Mouse (Mus musculus): Measurements from ENCODE around the gene Lctl. TPM values are rescaled to one million over a fixed set of nuclear protein-coding genes. Genes with fewer than 3 reads are reported as not detected.
"Not testable (repeated sequence)": the region's sequence is repeated elsewhere in the genome, so short reads cannot be mapped to it uniquely, and the experiment has no call there.

Gene Lctl
- total and polyA plus RNA-seq, 2 experiments from 2014 or later, result not detected

DNA sequence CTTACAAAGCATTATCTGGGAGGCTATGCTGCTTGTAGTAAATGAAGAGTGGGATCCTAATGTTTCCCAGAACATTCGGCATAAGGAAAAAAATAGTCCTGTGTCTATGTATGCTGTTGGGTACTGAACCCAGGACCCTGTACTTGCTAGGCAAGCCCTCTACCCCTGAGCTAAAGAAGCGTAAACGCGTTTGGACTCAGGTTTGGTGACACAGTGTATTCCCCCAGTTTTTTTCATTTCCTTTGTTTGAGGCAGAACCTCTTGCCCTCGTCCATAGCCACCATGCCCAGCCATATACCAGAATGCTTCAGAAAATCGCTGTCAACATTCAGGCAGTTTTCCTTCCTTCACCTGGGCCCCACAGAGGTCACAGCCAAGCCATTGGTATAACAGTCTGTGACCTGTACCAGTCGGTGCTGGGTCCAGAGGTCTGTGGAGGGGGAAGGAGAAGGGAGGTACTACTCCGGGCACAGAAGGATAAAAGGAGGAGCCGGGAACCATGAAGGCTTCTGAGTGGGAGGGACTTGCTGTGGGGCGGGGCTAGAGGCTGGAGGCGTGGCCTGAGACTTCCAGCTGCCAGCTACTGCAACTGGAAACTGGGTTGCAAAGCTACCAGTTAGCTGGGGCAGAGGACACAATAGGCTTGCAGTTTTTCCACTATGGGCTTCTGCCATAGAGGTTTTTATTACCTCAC is 3.8 kb downstream of the Lctl start:
- no peaks in the 10 kb centered on the region for H3K27me3 ChIP-seq (ENCODE audit: insufficient read depth, low read length)
- H3K27ac ChIP-seq (ENCODE audit: low read depth, low read length), result no peak overlapping the region
- no peak overlapping the region for H3K9ac ChIP-seq (replicated peaks; ENCODE audit: low read length, poor library complexity, severe bottlenecking)
- no peak overlapping the region for H3K4me2 ChIP-seq (ENCODE audit: low read depth, low read length, poor library complexity, severe bottlenecking)
- no peak for TF ChIP-seq CTCF (IDR thresholded peaks at IDR 0.05)
- DNase-seq (ENCODE audit: low spot score), result no peak
- H3K4me1 ChIP-seq (ENCODE audit: insufficient read depth, low read length), result no peaks in the 10 kb centered on the region
- no peak overlapping the region for H3K4me3 ChIP-seq (ENCODE audit: low read depth, low read length)
- no peak for ATAC-seq (ENCODE audit: low FRiP score)
- no peaks in the 10 kb centered on the region for H3K36me3 ChIP-seq (ENCODE audit: insufficient read depth, low read length)
- no peaks in the 10 kb centered on the region for H3K9me3 ChIP-seq (ENCODE audit: low read length)
- 45% methylated on average over 11 of the region's 11 CpGs for WGBS

DNA sequence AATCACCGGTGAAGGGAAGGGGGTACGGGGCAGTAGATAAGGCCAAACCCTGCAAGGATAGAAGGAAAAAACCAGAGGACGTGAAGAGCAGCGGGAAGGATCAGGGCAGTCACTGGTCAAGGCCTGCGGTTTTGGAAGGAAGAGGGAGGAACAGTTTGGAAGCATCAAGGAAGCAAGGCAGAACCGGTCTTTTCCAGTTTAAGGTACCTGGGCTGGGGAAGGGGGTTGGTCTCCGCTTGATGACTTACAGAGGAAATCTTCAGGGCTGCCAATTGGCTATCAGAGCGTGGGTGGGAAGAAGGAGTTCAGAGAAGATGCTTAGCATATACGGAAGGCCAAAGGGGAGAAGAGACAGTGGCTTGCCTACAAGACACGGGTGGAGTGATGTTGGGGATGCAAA is 5.7 kb downstream of the Lctl start:
- ATAC-seq (ENCODE audit: low FRiP score), result no peak

DNA sequence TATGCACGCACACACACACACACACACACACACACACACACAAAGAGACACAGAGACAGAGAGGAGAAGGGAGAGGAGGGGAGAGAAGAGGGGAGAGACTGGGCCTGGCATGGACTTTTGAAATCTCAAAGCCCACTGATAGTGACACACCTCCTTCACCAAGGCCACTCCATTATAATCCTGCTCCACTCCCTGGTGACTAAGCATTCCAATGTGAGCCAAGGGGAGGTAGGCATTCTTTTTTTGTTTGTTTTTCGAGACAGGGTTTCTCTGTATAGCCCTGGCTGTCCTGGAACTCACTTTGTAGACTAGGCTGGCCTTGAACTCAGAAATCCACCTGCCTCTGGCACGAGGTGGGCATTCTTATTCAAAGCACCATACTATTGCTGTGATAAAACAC is 7.9 kb downstream of the Lctl start:
- not testable (repeated sequence) for H3K27me3 ChIP-seq (ENCODE audit: insufficient read depth, low read length); ATAC-seq (ENCODE audit: low FRiP score); H3K9ac ChIP-seq (replicated peaks; ENCODE audit: low read length, poor library complexity, severe bottlenecking); H3K4me1 ChIP-seq (ENCODE audit: insufficient read depth, low read length); H3K9me3 ChIP-seq (ENCODE audit: low read length); H3K4me2 ChIP-seq (ENCODE audit: low read depth, low read length, poor library complexity, severe bottlenecking); H3K4me3 ChIP-seq (ENCODE audit: low read depth, low read length); H3K36me3 ChIP-seq (ENCODE audit: insufficient read depth, low read length); H3K27ac ChIP-seq (ENCODE audit: low read depth, low read length); DNase-seq (ENCODE audit: low spot score)
- WGBS, result 68% methylated on average over 3 of the region's 3 CpGs

More for the DNA sequence above, 5.7 kb downstream of the Lctl start:
- Histone ChIP-seq H3K36me3 (ENCODE audit: insufficient read depth, low read length) (no peaks in the 10 kb centered on the region), H3K4me2 (ENCODE audit: low read depth, low read length, poor library complexity, severe bottlenecking) (no peak overlapping the region), H3K9ac (replicated peaks; ENCODE audit: low read length, poor library complexity, severe bottlenecking) (no peak overlapping the region), H3K9me3 (ENCODE audit: low read length) (no peaks in the 10 kb centered on the region), H3K4me1 (ENCODE audit: insufficient read depth, low read length) (no peaks in the 10 kb centered on the region), H3K27me3 (ENCODE audit: insufficient read depth, low read length) (no peaks in the 10 kb centered on the region), H3K27ac (ENCODE audit: low read depth, low read length) (no peak overlapping the region), H3K4me3 (ENCODE audit: low read depth, low read length) (no peak overlapping the region)
- DNase-seq (ENCODE audit: low spot score), result no peak
- 92% methylated on average over 10 of the region's 10 CpGs for WGBS
- no peak for TF ChIP-seq CTCF (IDR thresholded peaks at IDR 0.05)

DNA sequence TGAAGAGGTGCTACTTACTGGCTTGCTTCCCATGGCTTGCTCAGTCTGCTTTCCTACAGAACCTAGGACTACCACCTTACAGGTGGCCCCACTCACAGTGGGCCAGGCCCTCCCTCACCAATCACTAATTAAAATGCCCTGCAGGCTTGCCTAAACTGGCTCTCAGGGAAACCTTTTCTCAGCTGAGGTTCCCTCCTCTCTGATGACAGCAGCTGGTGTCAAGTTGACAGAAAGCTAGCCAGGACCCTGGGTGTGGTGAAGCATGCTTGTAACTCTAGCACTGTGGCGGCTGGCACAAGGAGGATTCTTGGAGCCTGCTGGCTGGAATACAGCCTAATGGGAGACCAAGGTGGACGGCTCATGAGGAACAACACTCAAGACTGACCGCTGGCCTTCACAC is 8.4 kb downstream of the Lctl start:
- H3K4me1 ChIP-seq (ENCODE audit: insufficient read depth, low read length), result no peaks in the 10 kb centered on the region
- no peaks in the 10 kb centered on the region for H3K9me3 ChIP-seq (ENCODE audit: low read length)
- whole genome bisulfite sequencing, result 78% methylated on average over 3 of the region's 3 CpGs
- H3K27me3 ChIP-seq (ENCODE audit: insufficient read depth, low read length), result no peaks in the 10 kb centered on the region
- H3K27ac ChIP-seq (ENCODE audit: low read depth, low read length), result no peak overlapping the region
- no peak overlapping the region for H3K4me3 ChIP-seq (ENCODE audit: low read depth, low read length)
- H3K4me2 ChIP-seq (ENCODE audit: low read depth, low read length, poor library complexity, severe bottlenecking), result no peak overlapping the region
- TF ChIP-seq CTCF (IDR thresholded peaks at IDR 0.05), result no peak
- H3K9ac ChIP-seq (replicated peaks; ENCODE audit: low read length, poor library complexity, severe bottlenecking), result no peak overlapping the region
- ATAC-seq (ENCODE audit: low FRiP score) (no peak), DNase-seq (ENCODE audit: low spot score) (peak; percentile 2)
- no peaks in the 10 kb centered on the region for H3K36me3 ChIP-seq (ENCODE audit: insufficient read depth, low read length)

DNA sequence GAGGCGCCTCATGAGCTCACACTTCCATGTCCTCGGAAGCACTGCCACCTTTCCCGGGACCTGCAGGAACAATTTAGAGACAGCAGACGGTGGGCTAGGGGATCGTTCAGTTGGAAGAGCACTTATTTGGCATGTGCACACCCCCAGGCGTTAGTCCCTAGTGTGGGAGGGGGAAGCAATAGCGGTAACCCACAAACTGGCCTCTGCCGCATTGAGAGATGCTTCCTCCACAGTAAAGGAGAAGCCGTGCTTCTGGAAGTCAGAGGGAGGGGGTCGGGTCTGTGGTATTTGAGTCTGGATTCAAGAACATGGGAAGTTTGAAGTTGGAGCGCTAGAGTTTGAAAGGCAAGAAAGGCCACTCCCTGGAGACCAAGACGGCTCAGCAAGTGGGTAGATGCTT is 9.2 kb downstream of the Lctl start:
- H3K9me3 ChIP-seq (ENCODE audit: low read length), result no peaks in the 10 kb centered on the region
- no peak for DNase-seq (ENCODE audit: low spot score)
- no peaks in the 10 kb centered on the region for H3K4me1 ChIP-seq (ENCODE audit: insufficient read depth, low read length)
- H3K9ac ChIP-seq (replicated peaks; ENCODE audit: low read length, poor library complexity, severe bottlenecking), result no peak overlapping the region
- no peak overlapping the region for H3K4me2 ChIP-seq (ENCODE audit: low read depth, low read length, poor library complexity, severe bottlenecking)
- no peak for ATAC-seq (ENCODE audit: low FRiP score)
- no peaks in the 10 kb centered on the region for H3K36me3 ChIP-seq (ENCODE audit: insufficient read depth, low read length)
- no peaks in the 10 kb centered on the region for H3K27me3 ChIP-seq (ENCODE audit: insufficient read depth, low read length)
- WGBS, result 81% methylated on average over 12 of the region's 12 CpGs
- no peak for TF ChIP-seq CTCF (IDR thresholded peaks at IDR 0.05)
- H3K27ac ChIP-seq (ENCODE audit: low read depth, low read length), result no peak overlapping the region
- no peak overlapping the region for H3K4me3 ChIP-seq (ENCODE audit: low read depth, low read length)

DNA sequence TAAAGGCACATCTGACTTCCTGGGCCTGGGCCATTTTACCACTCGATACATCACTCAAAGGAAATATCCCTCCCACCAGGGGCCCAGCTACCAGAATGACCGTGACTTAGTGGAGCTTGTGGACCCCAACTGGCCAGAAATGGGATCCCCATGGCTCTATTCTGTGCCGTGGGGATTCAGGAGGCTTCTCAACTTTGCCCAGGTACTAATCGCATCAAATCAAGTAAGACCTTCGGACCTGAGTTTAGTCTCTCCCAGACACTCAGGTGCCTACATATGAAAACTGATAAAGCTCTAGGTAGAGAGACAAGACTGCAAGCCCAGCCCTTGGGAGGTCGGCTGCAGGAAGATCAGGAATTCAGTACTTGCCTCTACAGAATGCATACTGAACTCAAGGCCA is 14.7 kb downstream of the Lctl start:
- no peak for ATAC-seq (ENCODE audit: low FRiP score)
- Histone ChIP-seq H3K4me3 (ENCODE audit: low read depth, low read length) (no peak overlapping the region), H3K27me3 (ENCODE audit: insufficient read depth, low read length) (no peaks in the 10 kb centered on the region), H3K27ac (ENCODE audit: low read depth, low read length) (no peak overlapping the region), H3K9me3 (ENCODE audit: low read length) (no peaks in the 10 kb centered on the region), H3K9ac (replicated peaks; ENCODE audit: low read length, poor library complexity, severe bottlenecking) (no peak overlapping the region), H3K4me2 (ENCODE audit: low read depth, low read length, poor library complexity, severe bottlenecking) (no peak overlapping the region), H3K36me3 (ENCODE audit: insufficient read depth, low read length) (no peaks in the 10 kb centered on the region), H3K4me1 (ENCODE audit: insufficient read depth, low read length) (no peaks in the 10 kb centered on the region)
- no peak for TF ChIP-seq CTCF (IDR thresholded peaks at IDR 0.05)
- WGBS, result 84% methylated on average over 6 of the region's 6 CpGs
- no peak for DNase-seq (ENCODE audit: low spot score)
